Mouse (Mus musculus) right cerebral cortex, adult 18-20 months (tissue): ENCODE data around the gene Scml4.
A peak's percentile ranks its signal among the peaks of the same experiment; 100 is the strongest.

Experiments
- DNase-seq: peaks from one replicate; pipeline ENCODE4 v3.0.0; 2022; ENCODE audit warnings: mixed read lengths

Gene Scml4

DNA sequence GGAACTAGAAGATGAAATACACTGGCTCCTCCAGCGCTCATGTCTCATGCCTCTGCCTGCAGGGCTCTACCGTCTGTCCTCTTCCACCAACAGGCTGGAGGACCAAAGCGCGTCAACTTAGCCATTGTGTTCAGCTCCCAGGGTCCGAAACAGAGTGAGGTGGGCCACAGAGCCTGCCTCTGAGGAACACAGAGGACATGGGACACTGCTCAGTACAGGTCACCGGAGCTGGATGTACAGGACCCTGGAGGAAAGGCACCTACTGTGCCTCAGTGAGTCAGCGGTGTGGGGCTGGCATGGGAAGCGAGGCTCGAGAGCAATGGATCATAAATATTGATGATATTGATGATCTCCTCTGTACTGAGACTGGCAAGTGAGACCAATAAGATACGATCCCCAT lies 139.2 kb downstream of the Scml4 start:
- DNase-seq, result no peak

GRCm38 (mm10) chr10:43001433-43001832 lies 141.3 kb downstream of the Scml4 start:
- no peak for DNase-seq

DNA sequence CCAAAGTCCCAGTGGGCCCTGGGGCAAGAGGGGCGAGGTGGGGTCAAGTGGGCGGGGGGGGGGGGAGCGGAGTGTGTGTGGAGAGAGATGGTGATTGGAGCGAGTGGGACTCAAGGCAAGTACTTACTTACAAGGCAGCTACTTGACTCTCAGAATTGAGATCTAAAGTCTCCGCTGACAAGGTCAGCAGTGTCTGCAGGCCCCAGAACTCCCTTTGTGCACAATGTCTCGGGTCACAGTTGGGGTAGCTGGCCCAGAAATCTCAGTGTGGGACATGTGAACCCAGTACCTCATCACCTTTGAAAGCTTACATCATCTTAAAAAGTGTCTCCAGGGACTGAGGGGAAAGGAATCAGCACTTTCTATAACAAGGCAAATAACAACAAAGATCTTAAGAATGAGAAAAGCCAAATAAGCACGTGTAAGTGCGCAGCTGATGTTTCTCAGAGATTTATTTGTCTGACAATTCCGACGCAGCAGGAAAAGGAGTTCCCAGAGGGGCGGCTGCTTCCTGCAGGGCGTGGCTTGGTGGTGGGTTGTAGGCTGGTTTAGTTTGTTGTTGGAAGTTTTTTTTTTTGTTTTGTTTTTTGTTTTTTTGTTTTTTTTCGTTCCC lies 142.0 kb downstream of the Scml4 start:
- DNase-seq, result no peak

DNA sequence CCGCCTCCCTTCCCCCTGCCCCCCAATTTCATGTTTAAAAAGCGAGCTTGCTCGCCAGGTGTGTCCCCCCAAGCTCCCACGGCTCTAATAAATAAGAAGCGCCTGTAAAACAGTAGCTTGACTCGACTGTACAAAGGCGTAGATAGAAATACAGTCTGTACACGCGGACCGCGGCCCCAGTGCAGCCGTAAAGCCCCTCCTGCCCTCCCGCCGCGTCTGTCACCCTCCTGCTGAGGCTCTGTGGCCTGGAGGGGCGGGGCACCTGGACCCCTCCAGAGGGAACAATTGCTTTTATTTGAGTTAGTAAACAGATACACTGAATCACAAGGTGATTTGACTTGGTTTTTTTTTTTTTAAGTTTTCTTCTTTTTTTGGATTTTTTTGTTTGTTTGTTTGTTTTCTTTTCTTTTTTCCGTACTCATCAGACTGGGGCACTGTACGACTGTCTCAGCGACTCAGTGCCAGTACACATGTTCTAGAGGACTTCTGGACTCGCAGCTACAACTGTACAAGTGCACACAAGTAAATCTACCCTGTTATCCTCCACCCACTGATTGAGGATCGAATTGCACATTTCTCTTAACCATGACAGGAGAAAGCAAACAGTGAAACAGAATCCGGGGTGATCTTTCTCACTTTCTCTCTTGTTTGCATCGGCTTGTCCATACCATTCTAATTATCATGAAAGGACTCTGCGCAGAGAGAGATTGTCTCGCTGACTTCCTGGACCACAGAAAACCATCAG lies 142.7 kb downstream of the Scml4 start:
- DNase-seq, result no peak

DNA sequence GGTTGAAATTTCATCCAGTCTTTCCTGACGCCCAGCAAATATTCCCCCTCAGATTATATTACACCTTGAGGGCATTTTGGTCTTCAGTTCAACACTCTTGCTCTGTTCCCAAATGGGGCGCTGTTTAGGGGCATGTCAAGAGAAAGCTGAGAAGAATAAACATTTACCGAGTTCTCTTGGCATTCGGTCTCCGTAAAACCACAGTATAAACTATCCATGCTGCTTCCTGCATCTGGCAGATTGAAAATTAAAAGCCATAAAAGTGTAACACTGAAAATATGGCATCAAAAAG lies 143.2 kb downstream of the Scml4 start:
- DNase-seq, result no peak

GRCm38 (mm10) chr10:43004174-43004734 lies 144.1 kb downstream of the Scml4 start:
- peak; percentile 44 for DNase-seq

- DNase-seq, result no peak
These were observed 144.9 kb downstream of the Scml4 start for GRCm38 (mm10) chr10:43005031-43005430.

GRCm38 (mm10) chr10:43005677-43006076 lies 145.5 kb downstream of the Scml4 start:
- DNase-seq, result no peak

DNA sequence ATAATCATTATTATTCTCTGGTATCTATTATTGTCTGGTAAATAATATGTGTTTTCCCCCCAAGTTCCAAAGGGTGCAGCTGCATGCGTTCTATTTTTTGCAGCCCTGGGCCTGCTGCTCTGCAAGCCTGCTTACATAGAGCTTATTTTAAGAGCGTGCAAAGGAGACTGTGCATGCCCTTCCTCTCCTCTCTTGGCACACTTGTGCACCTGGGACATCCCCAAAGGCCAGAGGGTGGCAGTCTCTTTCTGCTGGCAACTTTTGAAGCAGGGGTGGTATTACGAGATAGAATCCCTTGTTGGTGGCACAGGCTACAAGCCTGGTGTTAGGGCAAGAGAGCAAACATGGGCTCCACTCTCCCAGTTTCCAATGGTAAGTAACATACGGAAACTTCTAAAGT lies 146.4 kb downstream of the Scml4 start:
- no peak for DNase-seq

- no peak for DNase-seq
These were observed 147.9 kb downstream of the Scml4 start for GRCm38 (mm10) chr10:43008116-43008515.
